Mouse (Mus musculus): Measurements from ENCODE around the gene Psma3.
"Not testable (repeated sequence)": the region's sequence is repeated elsewhere in the genome, so short reads cannot be mapped to it uniquely, and the experiment has no call there.

Psma3 gene

GRCm38 (mm10) chr12:71001456-71001855 is 27.0 kb downstream of the Psma3 start:
- no peak for DNase-seq (ENCODE audit: low spot score in 2 of 2)

GRCm38 (mm10) chr12:71003760-71004426 is 29.5 kb downstream of the Psma3 start:
- no peak for DNase-seq (ENCODE audit: low spot score in 2 of 2)

- DNase-seq (ENCODE audit: low spot score in 2 of 2) = no peak
Measured at GRCm38 (mm10) chr12:71006141-71006540, 31.7 kb downstream of the Psma3 start.

GRCm38 (mm10) chr12:71006901-71007300 is 32.5 kb downstream of the Psma3 start:
- no peak for DNase-seq (ENCODE audit: low spot score in 2 of 2)

- peak in 1 of 2 experiments; percentile 20 for DNase-seq (ENCODE audit: low spot score in 2 of 2)
Measured at GRCm38 (mm10) chr12:71009769-71010168, 35.3 kb downstream of the Psma3 start.

GRCm38 (mm10) chr12:71014845-71015362 is 40.5 kb downstream of the Psma3 start:
- DNase-seq (ENCODE audit: low spot score in 2 of 2) = peak in 1 of 2 experiments; percentile 19

GRCm38 (mm10) chr12:71015363-71016210 is 41.2 kb downstream of the Psma3 start, which contains the start of gene Arid4a:
Arid4a (plus strand) TSS chr12:71015990.
- peak; percentile 100 for DNase-seq (ENCODE audit: low spot score in 2 of 2)

GRCm38 (mm10) chr12:71016211-71016502 is 41.7 kb downstream of the Psma3 start:
- no peak for DNase-seq (ENCODE audit: low spot score in 2 of 2)

GRCm38 (mm10) chr12:71016503-71017241 is 42.3 kb downstream of the Psma3 start:
- no peak for DNase-seq (ENCODE audit: low spot score in 2 of 2)

- no peak for DNase-seq (ENCODE audit: low spot score in 2 of 2)
Measured at GRCm38 (mm10) chr12:71017242-71017571, 42.8 kb downstream of the Psma3 start.

- DNase-seq (ENCODE audit: low spot score in 2 of 2) = no peak
Measured at GRCm38 (mm10) chr12:71017827-71018226, 43.4 kb downstream of the Psma3 start.

GRCm38 (mm10) chr12:71019211-71019610 is 44.8 kb downstream of the Psma3 start:
- no peak for DNase-seq (ENCODE audit: low spot score in 2 of 2)

GRCm38 (mm10) chr12:71024411-71024810 is 50.0 kb downstream of the Psma3 start:
- DNase-seq (ENCODE audit: low spot score in 2 of 2) = no peak

- not testable (repeated sequence) for DNase-seq (ENCODE audit: low spot score in 2 of 2)
Measured at GRCm38 (mm10) chr12:71028265-71028664, 53.8 kb downstream of the Psma3 start.

GRCm38 (mm10) chr12:71030260-71030659 is 55.8 kb downstream of the Psma3 start:
- DNase-seq (ENCODE audit: low spot score in 2 of 2) = no peak

- no peak for DNase-seq (ENCODE audit: low spot score in 2 of 2)
Measured at GRCm38 (mm10) chr12:71030722-71031121, 56.3 kb downstream of the Psma3 start.

GRCm38 (mm10) chr12:71035826-71036225 is 61.4 kb downstream of the Psma3 start:
- no peak for DNase-seq (ENCODE audit: low spot score in 2 of 2)

GRCm38 (mm10) chr12:71036729-71037404 is 62.4 kb downstream of the Psma3 start:
- no peak for DNase-seq (ENCODE audit: low spot score in 2 of 2)

GRCm38 (mm10) chr12:71040462-71040861 is 66.0 kb downstream of the Psma3 start:
- no peak for DNase-seq (ENCODE audit: low spot score in 2 of 2)

GRCm38 (mm10) chr12:71042451-71042850 is 68.0 kb downstream of the Psma3 start:
- DNase-seq (ENCODE audit: low spot score in 2 of 2) = no peak

- no peak for DNase-seq (ENCODE audit: low spot score in 2 of 2)
Measured at GRCm38 (mm10) chr12:71043571-71043970, 69.2 kb downstream of the Psma3 start.

GRCm38 (mm10) chr12:71044488-71044887 is 70.1 kb downstream of the Psma3 start:
- no peak for DNase-seq (ENCODE audit: low spot score in 2 of 2)
